Mouse (Mus musculus): ENCODE measurements around the gene Rpa1.
"Not testable (repeated sequence)": the region's sequence is repeated elsewhere in the genome, so short reads cannot be mapped to it uniquely, and the experiment has no call there.

Gene Rpa1

DNA sequence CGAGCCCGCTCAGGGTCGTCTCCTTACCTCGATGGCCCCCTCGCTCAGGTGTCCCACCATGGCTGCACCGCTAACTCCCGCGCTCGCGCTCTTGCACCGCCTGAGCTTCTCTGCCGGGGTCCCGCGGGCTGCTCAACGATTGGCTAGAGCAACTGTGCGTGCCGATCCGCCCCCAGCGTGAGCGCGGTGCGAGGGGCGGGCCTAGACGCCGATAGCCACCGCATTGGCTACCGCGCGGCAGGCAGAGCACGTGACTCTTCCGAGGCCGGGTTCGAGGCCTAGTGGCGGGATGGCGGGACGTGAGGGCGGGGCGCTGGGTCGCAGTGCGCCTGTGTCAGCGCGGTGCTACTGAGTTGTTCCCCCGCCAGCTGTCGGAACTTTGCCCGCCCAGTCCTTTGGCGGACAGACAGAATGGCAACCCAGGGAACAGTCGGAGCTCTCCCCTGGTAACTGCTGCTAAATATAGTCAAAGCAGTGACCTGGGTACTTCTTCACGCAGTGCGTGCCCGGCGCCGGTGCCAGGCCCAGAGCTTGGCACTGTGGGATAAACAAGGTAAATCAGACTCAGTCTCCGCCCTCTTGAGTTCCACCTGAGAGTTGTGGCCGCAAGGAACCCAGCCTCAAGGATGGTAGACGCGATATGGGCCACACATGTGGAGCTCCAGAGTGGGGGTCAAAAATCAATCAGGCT lies at the start of gene Rpa1, which contains the start of gene Smyd4:
Rpa1 (minus strand) TSS at position 126 of the 691 bp plus-strand sequence.
Smyd4 (plus strand) TSS at position 235 of the 691 bp plus-strand sequence.
- DNase-seq (ENCODE audit: low read depth, low spot score), result peak; percentile 98

DNA sequence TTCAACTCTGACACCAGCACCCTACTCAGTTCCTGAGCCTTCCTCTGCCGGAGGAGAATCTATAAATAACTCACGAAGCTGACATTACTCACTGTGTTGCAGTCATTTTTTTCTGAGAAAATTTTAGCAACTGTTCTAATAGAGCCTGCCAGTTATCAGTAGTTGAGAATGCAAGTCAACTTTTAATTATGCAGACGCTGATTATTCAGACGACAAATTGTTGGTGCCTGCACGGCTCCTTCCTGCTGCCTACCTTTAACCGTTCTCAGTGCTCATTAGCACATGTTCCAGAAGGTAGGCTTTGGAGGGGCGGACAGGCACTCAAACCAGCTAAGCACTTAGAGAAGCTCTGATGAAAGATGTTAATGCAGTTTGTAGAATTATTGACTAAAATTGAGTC lies 49.3 kb upstream of the Rpa1 start:
- no peak for DNase-seq (ENCODE audit: low read depth, low spot score)

DNA sequence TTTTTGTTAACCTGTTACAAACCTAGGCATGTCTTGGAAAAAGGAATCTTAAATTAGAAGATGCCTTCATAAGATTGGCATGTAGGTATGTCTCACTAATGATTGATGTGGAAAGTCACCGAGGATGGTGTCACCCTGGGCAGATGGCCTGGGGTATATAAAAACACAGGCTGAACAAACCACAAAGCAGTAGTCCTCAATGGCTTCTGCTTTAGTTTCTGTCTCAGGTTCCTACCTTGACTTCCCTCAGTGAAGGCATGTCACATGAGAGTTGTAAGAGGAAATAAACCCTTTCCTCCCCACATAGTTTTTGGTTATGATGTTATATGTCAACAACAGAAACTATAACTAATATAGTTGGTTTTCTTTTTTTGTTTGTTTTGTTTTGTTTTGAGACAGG lies 47.5 kb upstream of the Rpa1 start:
- no peak for DNase-seq (ENCODE audit: low read depth, low spot score)

DNA sequence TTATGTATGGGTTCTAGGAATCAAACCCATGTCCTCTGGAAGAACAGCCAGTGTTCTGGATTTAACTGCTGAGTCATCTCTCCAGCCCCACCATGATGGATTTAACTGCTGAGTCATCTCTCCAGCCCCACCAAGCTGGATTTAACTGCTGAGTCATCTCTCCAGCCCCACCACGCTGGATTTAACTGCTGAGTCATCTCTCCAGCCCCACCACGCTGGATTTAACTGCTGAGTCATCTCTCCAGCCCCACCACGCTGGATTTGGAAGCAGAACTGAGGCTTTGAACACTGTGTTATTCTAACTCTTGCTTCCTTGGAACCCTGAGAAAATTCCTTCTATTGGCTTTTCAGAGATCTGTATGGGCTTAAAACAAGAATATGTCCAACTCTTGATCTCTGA lies 35.4 kb upstream of the Rpa1 start:
- peak; percentile 87 for DNase-seq (ENCODE audit: low read depth, low spot score)

DNA sequence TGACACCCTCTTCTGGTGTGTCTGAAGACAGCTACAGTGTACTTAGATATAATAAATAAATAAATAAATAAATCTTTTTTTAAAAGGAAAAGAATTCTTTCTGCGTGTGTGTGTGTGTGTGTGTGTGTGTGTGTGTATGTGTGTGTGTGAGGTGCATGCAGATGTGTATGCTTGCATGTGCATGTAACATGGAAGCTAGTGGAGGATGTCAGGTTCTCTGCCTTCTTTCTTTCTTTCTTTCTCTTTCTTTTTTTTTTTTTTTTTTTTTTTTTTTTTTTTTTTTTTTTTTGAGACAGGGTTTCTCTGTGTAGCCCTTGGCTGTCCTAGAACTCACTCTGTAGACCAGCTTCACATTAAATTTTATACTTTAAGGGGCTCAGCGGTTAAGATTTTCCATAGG lies 30.7 kb upstream of the Rpa1 start:
- DNase-seq (ENCODE audit: low read depth, low spot score), result not testable (repeated sequence)

DNA sequence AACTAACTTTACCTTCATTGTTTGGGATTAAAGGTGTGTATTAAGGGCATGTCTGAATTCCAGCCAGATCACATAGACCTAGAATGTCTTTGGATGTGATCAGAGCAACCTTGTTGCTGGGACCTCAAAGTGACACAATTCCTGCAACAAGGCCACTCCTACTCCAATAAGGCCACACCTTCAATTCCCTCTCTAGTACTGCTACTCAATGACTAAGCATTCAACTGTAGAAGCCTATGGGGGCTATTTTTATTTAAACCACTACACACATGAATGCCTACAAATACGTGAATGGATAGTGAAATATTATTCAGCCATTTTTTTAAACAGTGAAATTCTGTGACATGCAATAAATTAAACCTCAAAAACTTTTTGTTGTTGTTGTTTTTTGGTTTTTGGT lies 29.0 kb upstream of the Rpa1 start:
- peak; percentile 53 for DNase-seq (ENCODE audit: low read depth, low spot score)

DNA sequence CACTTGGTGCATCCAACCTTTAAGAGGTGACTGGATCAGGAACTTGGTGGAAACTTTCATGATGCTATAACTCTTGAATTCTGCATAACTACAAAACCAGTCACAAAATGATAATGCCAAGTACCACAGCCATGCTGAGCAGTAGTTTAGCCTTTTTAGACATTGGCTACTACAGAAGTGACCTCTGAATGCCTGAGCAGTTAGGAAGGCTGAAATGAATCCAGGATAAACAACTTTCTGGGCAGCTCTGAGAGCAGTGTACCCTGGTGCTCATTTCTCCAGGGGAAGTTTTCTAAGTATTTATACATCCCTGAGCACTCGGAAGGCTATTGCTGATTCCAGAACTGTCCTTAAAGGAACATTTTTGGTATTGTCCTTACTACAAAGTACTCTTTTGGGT lies 7.4 kb upstream of the Rpa1 start:
- DNase-seq (ENCODE audit: low read depth, low spot score), result no peak

DNA sequence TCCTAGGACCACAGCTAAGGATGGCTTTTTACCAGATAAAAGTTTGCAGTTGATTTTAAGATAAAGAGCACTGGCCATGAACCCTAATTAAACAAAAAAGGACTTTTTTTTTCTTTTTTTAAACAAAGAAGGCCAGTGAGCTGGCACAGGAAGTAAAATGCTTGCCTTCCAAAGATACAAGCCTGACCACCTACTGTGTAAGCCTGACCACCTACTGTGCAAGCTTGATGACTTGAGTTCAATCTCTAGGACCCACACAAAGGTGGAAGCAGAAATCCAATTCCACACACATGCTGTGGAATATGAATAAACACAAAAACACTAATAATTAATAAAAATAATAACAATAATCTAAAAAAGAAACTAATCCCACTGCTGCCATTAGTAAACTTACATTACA lies 3.1 kb upstream of the Rpa1 start:
- DNase-seq (ENCODE audit: low read depth, low spot score), result peak; percentile 89

DNA sequence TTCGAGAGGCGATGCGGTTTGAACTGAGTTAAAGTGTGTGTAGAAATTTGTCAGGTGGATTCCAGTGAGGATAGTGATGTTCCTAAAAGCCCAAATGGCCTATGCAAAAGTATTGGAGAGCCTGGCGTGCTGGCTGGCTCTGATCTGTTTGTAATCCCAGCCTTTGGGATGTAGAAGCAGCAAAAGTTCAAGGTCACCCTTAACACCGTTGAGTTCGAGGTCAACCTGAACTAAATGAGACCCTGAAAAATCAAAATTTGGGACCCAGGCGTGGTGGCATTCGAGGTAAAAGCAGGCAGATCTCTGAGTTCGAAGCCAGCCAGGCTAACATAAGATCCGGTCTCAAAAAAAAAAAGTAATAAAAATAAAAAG lies 752 bp upstream of the Rpa1 start:
- no peak for DNase-seq (ENCODE audit: low read depth, low spot score)

DNA sequence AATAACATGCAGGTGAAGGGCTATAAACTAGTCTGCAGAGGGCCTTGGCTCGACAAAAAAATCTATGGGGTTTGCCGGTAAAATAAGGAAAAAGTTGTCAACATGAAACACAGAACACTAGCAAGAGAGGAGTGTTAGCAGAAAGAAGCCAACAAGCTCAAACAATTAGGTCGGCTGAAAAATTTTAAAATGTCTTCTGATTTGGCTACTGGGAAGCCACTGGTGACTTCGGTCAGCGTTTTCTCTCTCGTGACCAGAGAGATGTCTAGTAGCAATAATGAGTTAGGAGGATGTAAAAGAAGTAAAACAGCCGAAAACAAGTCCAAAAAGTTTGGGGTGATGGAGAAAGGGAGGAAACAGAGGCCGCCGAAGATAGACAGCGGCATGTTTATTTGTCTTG lies 528 bp downstream of the Rpa1 start:
- no peak for DNase-seq (ENCODE audit: low read depth, low spot score)

DNA sequence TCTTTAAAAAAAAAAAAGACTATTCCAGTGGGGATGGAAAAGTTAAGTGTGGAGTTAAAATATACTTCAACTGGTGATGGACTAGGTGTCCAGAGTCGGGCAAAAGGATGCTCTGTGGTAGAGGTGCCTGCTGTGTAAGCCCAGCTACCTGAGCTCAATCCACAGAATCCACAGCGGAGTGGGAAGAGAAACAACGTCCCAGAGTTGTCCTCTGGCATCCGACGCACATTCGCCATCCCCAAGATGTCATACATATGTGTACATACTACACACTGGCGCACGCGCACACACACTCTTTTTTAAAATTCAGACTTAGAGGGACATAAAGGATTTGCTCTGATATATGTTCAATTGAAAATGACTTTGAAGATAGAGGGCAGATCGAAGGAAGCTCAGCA lies 937 bp downstream of the Rpa1 start:
- DNase-seq (ENCODE audit: low read depth, low spot score), result peak; percentile 31

DNA sequence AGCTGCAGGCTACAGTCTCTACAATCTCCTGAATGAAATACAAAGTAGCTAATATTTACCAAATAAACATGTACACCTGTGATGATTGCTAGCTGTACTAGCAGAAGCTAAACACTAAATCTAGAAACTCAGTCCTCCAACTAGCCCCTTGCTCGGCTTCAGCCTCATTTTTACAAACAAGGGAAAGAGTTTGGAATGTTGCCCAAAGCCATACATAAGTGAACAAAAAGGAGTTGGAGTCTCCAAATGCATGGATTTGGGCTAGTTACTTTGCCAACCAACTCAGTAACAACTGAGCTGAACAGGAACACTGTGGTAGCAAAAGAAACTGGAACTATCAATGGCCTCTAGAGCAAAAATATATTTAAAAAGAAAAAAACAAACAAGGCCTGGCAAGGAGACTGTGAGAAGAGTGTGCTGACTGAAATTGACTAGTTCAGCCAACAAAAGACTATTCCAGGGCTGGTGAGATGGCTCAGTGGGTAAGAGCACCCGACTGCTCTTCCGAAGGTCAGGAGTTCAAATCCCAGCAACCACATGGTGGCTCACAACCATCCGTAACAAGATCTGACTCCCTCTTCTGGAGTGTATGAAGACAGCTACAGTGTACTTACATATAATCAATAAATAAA lies 1.5 kb downstream of the Rpa1 start:
- no peak for DNase-seq (ENCODE audit: low read depth, low spot score)

DNA sequence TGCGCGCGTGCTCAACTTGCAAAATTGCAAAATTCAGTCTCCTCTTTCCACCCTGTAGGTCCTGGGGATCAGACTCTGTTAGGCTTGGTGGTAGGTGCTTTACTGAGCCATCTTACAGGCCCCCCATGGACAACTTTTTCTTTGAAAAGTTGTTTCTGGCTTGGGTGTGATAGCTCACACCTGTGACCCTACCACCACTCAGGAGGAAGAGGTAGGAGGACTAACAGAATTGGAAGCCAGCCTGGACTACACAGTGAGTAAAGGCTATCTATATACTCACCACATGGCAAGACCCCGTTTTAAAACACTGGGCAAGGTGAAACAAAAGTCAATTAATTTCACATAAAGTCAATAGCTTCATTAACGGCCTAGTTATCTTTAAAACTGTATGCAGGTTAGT lies 3.4 kb downstream of the Rpa1 start:
- DNase-seq (ENCODE audit: low read depth, low spot score), result no peak

DNA sequence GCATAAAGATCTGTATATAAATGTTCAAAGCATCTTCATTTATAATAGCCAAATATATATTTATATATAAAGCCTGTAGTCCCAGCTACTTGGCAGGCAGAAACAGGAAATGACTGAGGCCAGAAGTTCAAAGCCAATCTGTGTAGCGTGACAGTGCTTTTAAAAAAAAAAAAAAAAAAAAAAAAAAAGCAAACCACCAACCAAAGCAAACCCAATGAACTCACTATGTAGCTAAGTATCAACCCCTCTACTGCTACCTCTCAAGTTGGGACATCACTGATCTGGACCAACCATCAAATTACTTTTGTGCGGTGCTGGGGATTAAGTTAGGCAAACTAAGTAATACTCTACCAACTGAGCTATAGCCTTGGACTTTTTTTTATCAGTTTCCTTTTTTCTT lies 4.0 kb downstream of the Rpa1 start:
- no peak for DNase-seq (ENCODE audit: low read depth, low spot score)

DNA sequence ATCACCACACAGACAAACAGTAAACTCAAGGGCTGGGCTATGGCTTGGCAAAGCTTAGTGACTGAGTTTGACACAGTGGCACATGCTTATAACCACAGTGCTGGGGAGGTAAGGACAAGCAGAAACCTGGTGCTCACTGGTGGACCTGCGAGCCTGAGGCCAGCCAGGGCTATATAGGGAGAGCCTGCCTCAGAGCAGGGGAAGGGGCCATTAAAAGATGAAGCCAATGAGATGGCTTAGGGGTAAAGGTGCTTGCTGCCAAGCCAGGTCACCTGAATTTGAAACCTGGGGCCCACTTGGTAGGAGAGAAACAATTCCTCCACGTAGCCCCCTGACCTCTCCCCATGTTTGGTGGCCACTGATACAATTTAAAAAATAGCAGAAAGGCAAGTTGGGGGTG lies 5.0 kb downstream of the Rpa1 start:
- no peak for DNase-seq (ENCODE audit: low read depth, low spot score)

DNA sequence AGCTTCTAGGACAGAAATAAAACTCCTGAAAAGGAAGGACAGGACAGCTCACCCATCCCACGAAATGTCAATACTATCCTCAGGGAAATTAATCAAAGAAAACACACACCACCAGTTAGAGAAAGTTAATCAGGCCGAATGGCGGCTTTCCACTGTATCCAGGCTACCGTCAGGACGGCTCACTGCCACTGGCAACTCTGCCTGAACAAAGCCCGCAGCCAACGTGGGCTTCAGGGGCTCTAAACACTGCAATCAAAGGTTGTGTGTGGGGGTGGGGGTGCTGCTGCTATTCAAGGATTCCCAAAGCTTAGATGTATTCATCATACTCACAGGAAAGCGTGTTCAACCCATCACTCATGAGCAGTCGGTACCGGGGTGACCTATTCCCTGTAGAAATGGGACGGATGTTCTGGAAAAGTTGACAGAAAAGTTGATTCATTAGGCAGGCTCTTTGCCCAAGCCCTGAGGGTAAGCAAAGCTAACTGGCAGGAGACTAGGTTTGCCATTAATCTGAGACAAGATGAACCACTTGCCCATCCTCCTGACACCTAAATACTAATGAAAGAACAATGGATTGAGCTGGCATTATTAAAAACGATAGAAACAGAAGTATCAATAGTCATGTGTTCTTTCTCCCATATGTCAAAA lies 7.3 kb downstream of the Rpa1 start:
- no peak for DNase-seq (ENCODE audit: low read depth, low spot score)

DNA sequence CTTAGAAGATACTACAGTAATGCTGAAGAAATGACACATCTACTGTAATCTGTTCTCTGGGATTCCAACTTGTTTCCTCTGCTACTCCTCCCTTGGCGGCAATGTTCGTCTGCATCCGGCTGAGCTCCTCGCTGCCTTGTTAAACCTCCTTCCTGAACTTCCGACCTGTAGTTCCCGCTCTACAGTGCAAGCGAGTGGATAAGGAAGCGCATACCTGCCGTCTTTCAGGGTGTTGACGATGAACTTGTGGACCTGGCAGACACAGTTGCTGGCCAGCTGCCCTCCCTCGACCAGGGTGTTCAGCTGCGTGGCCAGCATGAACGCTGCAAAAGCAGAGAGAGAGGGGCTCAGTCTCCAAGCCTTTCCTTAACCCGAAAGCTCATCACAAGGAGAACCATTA lies 8.0 kb downstream of the Rpa1 start:
- peak; percentile 62 for DNase-seq (ENCODE audit: low read depth, low spot score)

DNA sequence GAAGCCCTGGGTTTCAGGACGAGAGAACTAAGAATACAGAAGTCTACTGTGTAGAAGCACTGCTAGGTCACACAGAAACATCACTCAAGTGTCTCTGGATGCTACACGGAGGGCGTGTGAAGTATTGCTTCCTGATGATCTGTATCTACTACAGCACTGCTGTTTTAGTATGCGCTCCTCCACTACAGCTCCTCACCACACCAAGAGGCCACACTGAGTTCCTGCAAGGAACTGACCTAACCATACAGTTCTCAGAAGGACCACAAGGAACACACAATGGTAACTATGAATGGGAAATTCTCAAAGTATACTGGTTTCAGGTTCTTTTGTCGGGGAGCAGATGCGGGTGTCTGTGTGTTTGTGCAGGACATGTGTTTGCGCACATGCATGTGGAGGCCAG lies 10.9 kb downstream of the Rpa1 start:
- peak; percentile 39 for DNase-seq (ENCODE audit: low read depth, low spot score)

DNA sequence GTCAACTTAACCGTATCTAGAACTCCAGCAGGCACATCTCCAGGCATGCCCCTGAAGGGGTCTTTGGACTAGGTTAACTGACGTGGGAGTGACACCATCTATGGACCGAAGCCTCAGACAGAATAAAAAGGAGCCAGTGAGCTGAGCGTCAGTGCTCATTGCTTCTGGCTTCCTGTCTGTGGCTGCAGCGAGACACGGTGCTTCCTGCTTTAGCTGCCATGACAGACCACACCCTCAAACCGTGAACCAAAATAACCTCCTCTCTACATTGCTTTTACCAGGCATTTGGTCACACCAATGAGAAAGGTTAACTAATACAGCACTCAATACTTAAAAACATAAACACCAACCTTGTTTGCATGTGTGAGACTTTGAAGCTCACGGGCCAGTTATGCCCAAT lies 11.4 kb downstream of the Rpa1 start:
- DNase-seq (ENCODE audit: low read depth, low spot score), result no peak

DNA sequence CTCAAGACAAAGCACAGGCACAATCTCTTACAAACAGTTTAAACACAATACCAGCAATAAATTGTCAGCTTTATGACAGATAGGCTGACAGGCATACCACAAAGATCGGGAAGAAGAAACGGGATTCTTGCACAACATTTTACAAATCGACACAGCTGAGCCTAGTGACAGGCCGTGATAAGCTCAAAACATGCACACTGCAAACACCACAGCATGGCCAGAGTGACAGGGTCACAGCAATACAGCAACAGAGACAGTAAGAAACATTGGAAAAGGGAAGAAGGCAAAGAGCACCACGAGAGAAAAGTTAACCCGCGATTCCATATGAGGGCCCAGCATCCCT lies 22.2 kb downstream of the Rpa1 start:
- DNase-seq (ENCODE audit: low read depth, low spot score), result no peak

DNA sequence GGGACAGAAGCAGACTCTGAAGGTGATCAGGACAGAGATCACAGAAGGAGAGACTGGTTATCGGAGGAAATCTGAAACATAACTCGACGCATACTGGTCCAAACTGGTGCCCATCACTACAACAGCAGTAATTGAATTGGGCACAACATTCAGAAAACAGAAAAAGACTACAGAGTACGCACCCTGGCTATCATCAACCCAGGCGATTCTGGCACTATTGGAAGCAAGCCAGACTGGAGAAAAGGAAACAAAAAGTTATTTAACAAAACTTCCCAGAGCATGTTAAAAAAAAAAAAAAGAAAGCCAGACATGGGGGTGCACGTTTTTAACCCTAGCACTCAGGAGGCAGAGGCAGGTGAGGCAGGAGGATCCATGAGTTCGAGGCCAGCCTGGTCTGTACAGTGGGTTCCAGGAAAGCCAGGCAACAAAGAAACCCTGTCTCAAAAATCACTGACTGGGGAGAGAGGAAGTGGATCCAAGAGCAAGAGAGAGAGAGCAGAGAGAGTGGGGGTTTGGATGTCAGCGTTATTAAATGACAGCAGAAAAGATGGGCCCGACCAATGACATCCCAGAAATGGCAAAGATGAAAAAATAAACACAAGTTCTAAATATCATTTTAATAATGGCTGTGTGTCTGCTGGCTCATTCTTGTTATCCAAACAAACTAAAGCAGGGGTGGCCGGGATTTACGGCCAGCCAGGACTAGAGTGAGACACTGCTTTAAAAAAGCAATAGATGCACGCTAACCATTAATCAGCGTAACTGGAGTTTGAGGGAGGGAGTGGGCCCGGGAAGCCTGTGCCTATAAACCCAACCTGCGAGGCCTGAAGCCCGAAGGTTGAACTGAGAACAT lies 22.8 kb downstream of the Rpa1 start:
- no peak for DNase-seq (ENCODE audit: low read depth, low spot score)

DNA sequence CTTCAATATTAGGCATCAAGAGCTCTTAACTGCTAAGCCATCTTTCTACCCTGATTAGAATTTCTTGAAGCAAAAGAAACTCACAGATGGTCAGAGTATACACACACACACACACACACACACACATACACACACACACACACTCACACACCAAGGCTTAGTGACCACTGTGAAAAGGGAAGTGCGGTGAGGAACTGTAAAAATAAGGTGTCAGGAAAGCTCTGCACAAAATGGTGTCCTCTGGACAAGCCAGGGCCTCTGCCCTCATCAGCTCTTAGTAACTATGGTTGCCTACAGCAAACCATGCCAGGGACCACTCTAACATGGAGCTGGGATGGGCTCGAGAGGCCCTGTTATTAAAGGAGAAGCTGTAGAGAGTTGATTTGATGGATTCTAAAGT lies 23.7 kb downstream of the Rpa1 start:
- no peak for DNase-seq (ENCODE audit: low read depth, low spot score)

Data from R1 (cell line).